Mouse (Mus musculus) ES-E14 (cell line): Measurements from ENCODE around the gene Mroh9. TPM values are rescaled to one million over a fixed set of nuclear protein-coding genes. Genes with fewer than 3 reads are reported as not detected.

Experiments
- DNase-seq: peaks from one replicate; pipeline ENCODE4 v3.0.0-alpha.2; 2013; ENCODE audit warnings: low read depth, low spot score
- H3K27ac ChIP-seq: 2 replicates; pipeline ENCODE4 v1.5.1; 2012; ENCODE audit warnings: low read depth, mild to moderate bottlenecking, low read length, moderate library complexity, mixed read lengths; ENCODE audit not compliant: poor library complexity, insufficient read depth, severe bottlenecking
- H3K36me3 ChIP-seq: 2 replicates; pipeline ENCODE4 v1.6.1; 2012; ENCODE audit warnings: mild to moderate bottlenecking, low read length, moderate library complexity, mixed read lengths; ENCODE audit not compliant: control insufficient read depth, poor library complexity, insufficient read depth, severe bottlenecking
- H3K4me1 ChIP-seq, 2 experiments: fragments of 150-350 bp in 1 of 2; sonication (generic) in 1 of 2; 2 replicates each; pipeline ENCODE4 v1.6.1; 2012; ENCODE audit warnings: low read length in 2 of 2, mild to moderate bottlenecking in 1 of 2, mixed read lengths in 1 of 2; ENCODE audit not compliant: control insufficient read depth in 2 of 2, insufficient read depth in 2 of 2, poor library complexity in 1 of 2
- H3K4me3 ChIP-seq, 2 experiments: fragments of 150-350 bp in 1 of 2; sonication (generic) in 1 of 2; 2 replicates each; pipeline ENCODE4 v1.5.1; 2012; ENCODE audit warnings: low read length in 2 of 2, low read depth in 1 of 2, mild to moderate bottlenecking in 1 of 2, mixed read lengths in 1 of 2; ENCODE audit not compliant: insufficient read depth in 1 of 2, poor library complexity in 1 of 2, severe bottlenecking in 1 of 2
- H3K9ac ChIP-seq: 2 replicates; pipeline ENCODE4 v1.6.1; 2012; ENCODE audit warnings: low read depth, mild to moderate bottlenecking, low read length, mixed read lengths; ENCODE audit not compliant: poor library complexity, insufficient read depth, severe bottlenecking
- H3K9me3 ChIP-seq: fragments of 150-350 bp; sonication (generic); 2 replicates; pipeline ENCODE4 v1.6.1; 2012; ENCODE audit warnings: low read depth, mild to moderate bottlenecking, low read length; ENCODE audit not compliant: control insufficient read depth, insufficient read depth
- CHD2 ChIP-seq: IDR thresholded peaks from 2 replicates; pipeline ENCODE4 v1.6.1; 2014; ENCODE audit warnings: mild to moderate bottlenecking, low read depth, low read length, inconsistent platforms
- HCFC1 ChIP-seq: IDR thresholded peaks from 2 replicates; pipeline ENCODE4 v1.6.1; 2012; ENCODE audit warnings: low read length, inconsistent platforms, borderline replicate concordance; ENCODE audit not compliant: insufficient read depth
- MAFK ChIP-seq: IDR thresholded peaks from 2 replicates; pipeline ENCODE4 v1.6.1; 2014; ENCODE audit warnings: mild to moderate bottlenecking, low read depth, low read length, inconsistent platforms; ENCODE audit not compliant: insufficient read depth
- ZC3H11A ChIP-seq: IDR thresholded peaks from 2 replicates; pipeline ENCODE4 v1.6.1; 2012; ENCODE audit warnings: low read depth, mild to moderate bottlenecking, inconsistent platforms, low read length, borderline replicate concordance
- ZNF384 ChIP-seq: IDR thresholded peaks from 2 replicates; pipeline ENCODE4 v1.6.1; 2012; ENCODE audit warnings: low read depth, low read length, inconsistent platforms
- in situ Hi-C, 2 experiments: fragments of 600-800 bp; cut with MboI; formaldehyde crosslinking; loops; one replicate each; pipeline ENCODE4 v1.15.1; 2025; ENCODE audit warnings: low sequenced_read_pairs in 2 of 2, inconsistent platforms in 1 of 2; ENCODE audit not compliant: unreplicated experiment in 2 of 2
- total RNA-seq: library from RNA; depleted of rRNA; stranded (reverse); fragments of 300-350 nt; gene quantifications from 2 replicates; pipeline ENCODE4 v1.2.3, GENCODE M21; 2012

Mroh9 gene
- total RNA-seq, 1 experiment = not detected

GRCm38 (mm10) chr1:163055629-163056028 is 29.8 kb downstream of the Mroh9 start:
- no peak overlapping the region for H3K27ac ChIP-seq
- no peak overlapping the region for H3K9ac ChIP-seq
- no peaks in the 10 kb centered on the region for H3K36me3 ChIP-seq
- TF ChIP-seq ZNF384 (no peak), ZC3H11A (no peak), HCFC1 (no peak), CHD2 (no peak), MAFK (no peak)
- H3K4me1 ChIP-seq = no peaks in the 10 kb centered on the region
- in situ Hi-C loops = loop anchor here in 1 of 2 experiments (25.0 kb wide), 1 partner anchor 168 kb away; the partner anchor contains the start of gene Fmo2
- no peak overlapping the region for H3K4me3 ChIP-seq
- no peak for DNase-seq
- H3K9me3 ChIP-seq = no peaks in the 10 kb centered on the region

GRCm38 (mm10) chr1:163023075-163023474 is 62.4 kb downstream of the Mroh9 start:
- no peaks in the 10 kb centered on the region for H3K4me1 ChIP-seq
- in situ Hi-C loops = no loop called here
- TF ChIP-seq MAFK (no peak), ZC3H11A (no peak), CHD2 (no peak), HCFC1 (no peak), ZNF384 (no peak)
- no peaks in the 10 kb centered on the region for H3K9me3 ChIP-seq
- no peaks in the 10 kb centered on the region for H3K36me3 ChIP-seq
- no peak overlapping the region for H3K9ac ChIP-seq
- DNase-seq = no peak
- no peak overlapping the region for H3K27ac ChIP-seq
- H3K4me3 ChIP-seq = no peak overlapping the region

- in situ Hi-C loops = no loop called here
- H3K36me3 ChIP-seq = no peaks in the 10 kb centered on the region
- H3K9ac ChIP-seq = no peak overlapping the region
- H3K4me1 ChIP-seq = no peaks in the 10 kb centered on the region
- no peak overlapping the region for H3K4me3 ChIP-seq
- no peak for DNase-seq
- H3K27ac ChIP-seq = no peak overlapping the region
- no peaks in the 10 kb centered on the region for H3K9me3 ChIP-seq
- TF ChIP-seq ZC3H11A (no peak), HCFC1 (no peak), ZNF384 (no peak), MAFK (no peak), CHD2 (no peak)
Measured at GRCm38 (mm10) chr1:163009220-163009619, 76.2 kb downstream of the Mroh9 start.

- no peak overlapping the region for H3K4me3 ChIP-seq
- DNase-seq = no peak
- TF ChIP-seq HCFC1 = no peak
- no peak for TF ChIP-seq CHD2
- TF ChIP-seq ZNF384 = no peak
- no peak for TF ChIP-seq ZC3H11A
- TF ChIP-seq MAFK = no peak
- H3K9ac ChIP-seq = no peak overlapping the region
- no peaks in the 10 kb centered on the region for H3K36me3 ChIP-seq
- H3K27ac ChIP-seq = no peak overlapping the region
- no peaks in the 10 kb centered on the region for H3K4me1 ChIP-seq
- H3K9me3 ChIP-seq = no peaks in the 10 kb centered on the region
- in situ Hi-C loops = no loop called here
Measured at GRCm38 (mm10) chr1:163003496-163003895, 82.0 kb downstream of the Mroh9 start.
